Mouse (Mus musculus) hindbrain, embryonic 16.5 days (tissue): ENCODE measurements at regions not wholly inside any gene's neighbourhood (a gene's known extent, or its start where the extent isn't known, plus 50 kb on each side); places are given as distances from the start of the nearest gene placed in this dataset.

Experiments used
- ATAC-seq: fragments of 200-750 bp; cut with Nextera tagmentation; 2 replicates; pipeline ENCODE4 v1.8.0; 2017; ENCODE audit warnings: moderate TSS enrichment, moderate library complexity
- H3K27ac ChIP-seq: fragments of 300-500 bp; sonication (generic); 2 replicates; pipeline ENCODE4 v1.5.1; 2014; ENCODE audit warnings: low read depth, mild to moderate bottlenecking, control low read depth, low read length, moderate library complexity
- H3K27me3 ChIP-seq: fragments of 300-500 bp; sonication (generic); replicated peaks from 2 replicates; pipeline ENCODE4 v1.6.1; 2014; ENCODE audit warnings: low read length; ENCODE audit not compliant: control insufficient read depth, insufficient read depth
- H3K36me3 ChIP-seq: fragments of 300-500 bp; sonication (generic); 2 replicates; pipeline ENCODE4 v1.6.1; 2014; ENCODE audit warnings: mild to moderate bottlenecking, low read length, moderate library complexity, mixed read lengths; ENCODE audit not compliant: control insufficient read depth, insufficient read depth
- H3K4me1 ChIP-seq: fragments of 300-500 bp; sonication (generic); 2 replicates; pipeline ENCODE4 v1.6.1; 2014; ENCODE audit warnings: low read depth, low read length; ENCODE audit not compliant: control insufficient read depth, insufficient read depth
- H3K4me2 ChIP-seq: fragments of 300-500 bp; sonication (generic); 2 replicates; pipeline ENCODE4 v1.6.1; 2014; ENCODE audit warnings: mild to moderate bottlenecking, low read length, control low read depth, moderate library complexity
- H3K4me3 ChIP-seq: fragments of 300-500 bp; sonication (generic); 2 replicates; pipeline ENCODE4 v1.5.1; 2014; ENCODE audit warnings: mild to moderate bottlenecking, low read length, control low read depth, moderate library complexity
- H3K9ac ChIP-seq: fragments of 300-500 bp; sonication (generic); 2 replicates; pipeline ENCODE4 v1.6.1; 2014; ENCODE audit warnings: low read depth, mild to moderate bottlenecking, control low read depth, low read length, moderate library complexity
- H3K9me3 ChIP-seq: fragments of 300-500 bp; sonication (generic); 2 replicates; pipeline ENCODE4 v1.6.1; 2014; ENCODE audit warnings: mild to moderate bottlenecking, low read length, moderate library complexity; ENCODE audit not compliant: control insufficient read depth
- WGBS: fragments of 180-500 bp; shearing (Covaris S2); extraction: QIAGEN DNeasy Blood & Tissue Kit; methylation state at CpG from one replicate; pipeline ENCODE4 v1.1.7; 2014; 5-methylcytosine and 5-hydroxymethylcytosine counted together

GRCm38 (mm10) chr11:22626407-22626806 is 114.5 kb downstream of the Tmem17 start:
- no peak for ATAC-seq
- H3K4me2 ChIP-seq, result no peak overlapping the region
- no peaks in the 10 kb centered on the region for H3K9me3 ChIP-seq
- H3K27me3 ChIP-seq, result no peaks in the 10 kb centered on the region
- no peak overlapping the region for H3K9ac ChIP-seq
- H3K4me1 ChIP-seq, result no peaks in the 10 kb centered on the region
- H3K36me3 ChIP-seq, result no peaks in the 10 kb centered on the region
- no peak overlapping the region for H3K27ac ChIP-seq
- 95% methylated on average over 1 of the region's 1 CpGs for WGBS
- no peak overlapping the region for H3K4me3 ChIP-seq

- WGBS, result 82% methylated on average over 5 of the region's 5 CpGs
- Histone ChIP-seq H3K9me3 (no peaks in the 10 kb centered on the region), H3K4me3 (no peak overlapping the region), H3K4me2 (no peak overlapping the region), H3K9ac (no peak overlapping the region), H3K36me3 (no peaks in the 10 kb centered on the region), H3K27ac (no peak overlapping the region), H3K27me3 (no peaks in the 10 kb centered on the region), H3K4me1 (peaks cover 6% of the 10 kb centered on the region)
- ATAC-seq, result no peak
Observed at GRCm38 (mm10) chr11:22628497-22628896, 116.6 kb downstream of the Tmem17 start.

GRCm38 (mm10) chr11:22628979-22629378 is 117.1 kb downstream of the Tmem17 start:
- WGBS, result 79% methylated on average over 5 of the region's 5 CpGs
- no peak for ATAC-seq
- H3K4me1 ChIP-seq, result peaks cover 6% of the 10 kb centered on the region
- no peak overlapping the region for H3K9ac ChIP-seq
- H3K4me3 ChIP-seq, result no peak overlapping the region
- no peaks in the 10 kb centered on the region for H3K27me3 ChIP-seq
- H3K4me2 ChIP-seq, result no peak overlapping the region
- H3K27ac ChIP-seq, result no peak overlapping the region
- H3K9me3 ChIP-seq, result no peaks in the 10 kb centered on the region
- no peaks in the 10 kb centered on the region for H3K36me3 ChIP-seq

GRCm38 (mm10) chr11:22629581-22629980 is 117.7 kb downstream of the Tmem17 start:
- no peak for ATAC-seq
- no peak overlapping the region for H3K4me3 ChIP-seq
- H3K9ac ChIP-seq, result no peak overlapping the region
- no peaks in the 10 kb centered on the region for H3K9me3 ChIP-seq
- H3K36me3 ChIP-seq, result no peaks in the 10 kb centered on the region
- peak overlapping the region; percentile 14 for H3K4me2 ChIP-seq
- whole genome bisulfite sequencing, result 33% methylated on average over 13 of the region's 13 CpGs
- H3K4me1 ChIP-seq, result peaks cover 6% of the 10 kb centered on the region
- no peak overlapping the region for H3K27ac ChIP-seq
- H3K27me3 ChIP-seq, result no peaks in the 10 kb centered on the region

GRCm38 (mm10) chr11:22629991-22630390 is 118.1 kb downstream of the Tmem17 start:
- no peak overlapping the region for H3K27ac ChIP-seq
- H3K4me2 ChIP-seq, result peak overlapping the region; percentile 14
- H3K4me1 ChIP-seq, result peaks cover 6% of the 10 kb centered on the region
- 65% methylated on average over 4 of the region's 4 CpGs for WGBS
- H3K9ac ChIP-seq, result no peak overlapping the region
- H3K9me3 ChIP-seq, result no peaks in the 10 kb centered on the region
- no peaks in the 10 kb centered on the region for H3K27me3 ChIP-seq
- H3K36me3 ChIP-seq, result no peaks in the 10 kb centered on the region
- ATAC-seq, result no peak
- H3K4me3 ChIP-seq, result no peak overlapping the region

- Histone ChIP-seq H3K36me3 (no peaks in the 10 kb centered on the region), H3K4me2 (no peak overlapping the region), H3K9me3 (no peaks in the 10 kb centered on the region), H3K27ac (no peak overlapping the region), H3K4me1 (peaks cover 6% of the 10 kb centered on the region), H3K9ac (no peak overlapping the region), H3K27me3 (no peaks in the 10 kb centered on the region), H3K4me3 (no peak overlapping the region)
- no peak for ATAC-seq
- WGBS, result 79% methylated on average over 5 of the region's 5 CpGs
Observed at GRCm38 (mm10) chr11:22630982-22631381, 119.1 kb downstream of the Tmem17 start.

- peak overlapping the region; percentile 16; the same call in 1 of the 2 replicates for H3K27ac ChIP-seq
- 18% methylated on average over 6 of the region's 6 CpGs for WGBS
Observed at GRCm38 (mm10) chr11:22631606-22632313, 119.9 kb downstream of the Tmem17 start.

GRCm38 (mm10) chr11:22632314-22632700 is 120.4 kb downstream of the Tmem17 start:
- no peak for ATAC-seq
- H3K9me3 ChIP-seq, result no peaks in the 10 kb centered on the region
- H3K27me3 ChIP-seq, result no peaks in the 10 kb centered on the region
- H3K9ac ChIP-seq, result no peak overlapping the region
- no peak overlapping the region for H3K27ac ChIP-seq
- H3K4me2 ChIP-seq, result no peak overlapping the region
- peaks cover 6% of the 10 kb centered on the region for H3K4me1 ChIP-seq
- no peaks in the 10 kb centered on the region for H3K36me3 ChIP-seq
- H3K4me3 ChIP-seq, result no peak overlapping the region

More at GRCm38 (mm10) chr11:22631606-22632313, 119.9 kb downstream of the Tmem17 start:
- ATAC-seq, result peak; percentile 76
- H3K9ac ChIP-seq, result peak overlapping the region; percentile 46
- peaks cover 6% of the 10 kb centered on the region for H3K4me1 ChIP-seq
- H3K9me3 ChIP-seq, result no peaks in the 10 kb centered on the region
- H3K27me3 ChIP-seq, result no peaks in the 10 kb centered on the region
- no peaks in the 10 kb centered on the region for H3K36me3 ChIP-seq
- H3K4me2 ChIP-seq, result peak overlapping the region; percentile 43
- no peak overlapping the region for H3K4me3 ChIP-seq

GRCm38 (mm10) chr11:22632988-22633387 is 121.1 kb downstream of the Tmem17 start:
- H3K9me3 ChIP-seq, result no peaks in the 10 kb centered on the region
- H3K27ac ChIP-seq, result no peak overlapping the region
- ATAC-seq, result no peak
- 86% methylated on average over 5 of the region's 5 CpGs for WGBS
- no peaks in the 10 kb centered on the region for H3K27me3 ChIP-seq
- H3K4me1 ChIP-seq, result peaks cover 6% of the 10 kb centered on the region
- no peaks in the 10 kb centered on the region for H3K36me3 ChIP-seq
- H3K4me2 ChIP-seq, result no peak overlapping the region
- no peak overlapping the region for H3K4me3 ChIP-seq
- no peak overlapping the region for H3K9ac ChIP-seq
